Mouse (Mus musculus): Measurements from ENCODE around the gene Uba2. TPM values are rescaled to one million over a fixed set of nuclear protein-coding genes. Genes with fewer than 3 reads are reported as not detected.
A peak's percentile ranks its signal among the peaks of the same experiment; 100 is the strongest.

Uba2 gene
- polyA plus RNA-seq, 1 experiment from 2014 or later = 157 TPM

GRCm38 (mm10) chr7:34165999-34166398 is 3.4 kb downstream of the Uba2 start:
- Histone ChIP-seq H3K27ac (replicated peaks) (no peak overlapping the region), H3K4me1 (peaks cover 22% of the 10 kb centered on the region), H3K4me3 (replicated peaks) (no peak overlapping the region), H3K36me3 (peaks cover 38% of the 10 kb centered on the region), H3K9me3 (replicated peaks) (no peaks in the 10 kb centered on the region), H3K9ac (replicated peaks) (no peak overlapping the region), H3K27me3 (replicated peaks) (no peaks in the 10 kb centered on the region), H3K4me2 (no peak overlapping the region)
- ATAC-seq (ENCODE audit: low FRiP score) = no peak
- WGBS = 80% methylated on average over 3 of the region's 3 CpGs

- Histone ChIP-seq H3K9me3 (replicated peaks) (no peaks in the 10 kb centered on the region), H3K36me3 (peaks cover 49% of the 10 kb centered on the region), H3K4me1 (peaks cover 22% of the 10 kb centered on the region), H3K27me3 (replicated peaks) (no peaks in the 10 kb centered on the region), H3K9ac (replicated peaks) (no peak overlapping the region), H3K4me2 (no peak overlapping the region), H3K4me3 (replicated peaks) (no peak overlapping the region), H3K27ac (replicated peaks) (no peak overlapping the region)
- 94% methylated on average over 7 of the region's 7 CpGs for WGBS
- ATAC-seq (ENCODE audit: low FRiP score) = no peak
These were observed 4.7 kb downstream of the Uba2 start for GRCm38 (mm10) chr7:34164671-34165070.

GRCm38 (mm10) chr7:34159167-34159566 is 10.2 kb downstream of the Uba2 start:
- Histone ChIP-seq H3K9ac (replicated peaks) (no peak overlapping the region), H3K27me3 (replicated peaks) (no peaks in the 10 kb centered on the region), H3K9me3 (replicated peaks) (no peaks in the 10 kb centered on the region), H3K36me3 (peaks cover 92% of the 10 kb centered on the region), H3K4me1 (no peaks in the 10 kb centered on the region), H3K4me2 (no peak overlapping the region), H3K27ac (replicated peaks) (no peak overlapping the region), H3K4me3 (replicated peaks) (no peak overlapping the region)
- 95% methylated on average over 3 of the region's 3 CpGs for WGBS
- ATAC-seq (ENCODE audit: low FRiP score) = no peak

- 97% methylated on average over 3 of the region's 3 CpGs for WGBS
These were observed 11.4 kb downstream of the Uba2 start for GRCm38 (mm10) chr7:34157994-34158393.

GRCm38 (mm10) chr7:34147193-34147592 is 22.2 kb downstream of the Uba2 start:
- no peaks in the 10 kb centered on the region; the same call in 1 of the 2 replicates for H3K9me3 ChIP-seq (replicated peaks)
- 95% methylated on average over 4 of the region's 4 CpGs for WGBS
- ATAC-seq (ENCODE audit: low FRiP score) = no peak

More at GRCm38 (mm10) chr7:34157994-34158393, 11.4 kb downstream of the Uba2 start:
- Histone ChIP-seq H3K9me3 (replicated peaks) (no peaks in the 10 kb centered on the region), H3K4me1 (no peaks in the 10 kb centered on the region), H3K27ac (replicated peaks) (no peak overlapping the region), H3K27me3 (replicated peaks) (no peaks in the 10 kb centered on the region), H3K9ac (replicated peaks) (no peak overlapping the region), H3K4me3 (replicated peaks) (no peak overlapping the region), H3K4me2 (no peak overlapping the region), H3K36me3 (peaks cover 94% of the 10 kb centered on the region)
- ATAC-seq (ENCODE audit: low FRiP score) = no peak

GRCm38 (mm10) chr7:34141123-34141522 is 28.3 kb downstream of the Uba2 start:
- H3K4me1 ChIP-seq = no peaks in the 10 kb centered on the region
- H3K4me3 ChIP-seq (replicated peaks) = no peak overlapping the region
- WGBS = 97% methylated on average over 13 of the region's 13 CpGs
- ATAC-seq (ENCODE audit: low FRiP score) = no peak
- no peaks in the 10 kb centered on the region for H3K27me3 ChIP-seq (replicated peaks)
- H3K9ac ChIP-seq (replicated peaks) = no peak overlapping the region
- H3K9me3 ChIP-seq (replicated peaks) = no peaks in the 10 kb centered on the region
- H3K27ac ChIP-seq (replicated peaks) = no peak overlapping the region
- no peak overlapping the region for H3K4me2 ChIP-seq
- peaks cover 61% of the 10 kb centered on the region for H3K36me3 ChIP-seq

More at GRCm38 (mm10) chr7:34147193-34147592, 22.2 kb downstream of the Uba2 start:
- Histone ChIP-seq H3K4me2 (no peak overlapping the region), H3K4me3 (replicated peaks) (no peak overlapping the region), H3K36me3 (peaks cover 97% of the 10 kb centered on the region), H3K27ac (replicated peaks) (no peak overlapping the region), H3K4me1 (no peaks in the 10 kb centered on the region), H3K9ac (replicated peaks) (no peak overlapping the region), H3K27me3 (replicated peaks) (no peaks in the 10 kb centered on the region)

GRCm38 (mm10) chr7:34139493-34139892 is 29.9 kb downstream of the Uba2 start:
- H3K4me1 ChIP-seq = no peaks in the 10 kb centered on the region
- 91% methylated on average over 6 of the region's 6 CpGs for WGBS
- peaks cover 45% of the 10 kb centered on the region for H3K36me3 ChIP-seq
- H3K4me2 ChIP-seq = no peak overlapping the region
- ATAC-seq (ENCODE audit: low FRiP score) = no peak
- no peak overlapping the region for H3K27ac ChIP-seq (replicated peaks)
- no peak overlapping the region for H3K9ac ChIP-seq (replicated peaks)
- H3K9me3 ChIP-seq (replicated peaks) = no peaks in the 10 kb centered on the region
- no peak overlapping the region for H3K4me3 ChIP-seq (replicated peaks)
- H3K27me3 ChIP-seq (replicated peaks) = no peaks in the 10 kb centered on the region

GRCm38 (mm10) chr7:34134336-34134735 is 35.1 kb downstream of the Uba2 start:
- no peaks in the 10 kb centered on the region for H3K36me3 ChIP-seq
- H3K9ac ChIP-seq (replicated peaks) = no peak overlapping the region
- no peaks in the 10 kb centered on the region for H3K9me3 ChIP-seq (replicated peaks)
- no peak overlapping the region for H3K27ac ChIP-seq (replicated peaks)
- H3K4me3 ChIP-seq (replicated peaks) = no peak overlapping the region
- ATAC-seq (ENCODE audit: low FRiP score) = no peak
- 90% methylated on average over 2 of the region's 2 CpGs for WGBS
- no peaks in the 10 kb centered on the region for H3K27me3 ChIP-seq (replicated peaks)
- peaks cover 20% of the 10 kb centered on the region for H3K4me1 ChIP-seq
- H3K4me2 ChIP-seq = no peak overlapping the region

GRCm38 (mm10) chr7:34133117-34133762 is 36.2 kb downstream of the Uba2 start, which contains the start of gene Wtip:
Gene Wtip, minus strand, starts transcription at chr7:34133268.
- H3K9me3 ChIP-seq (replicated peaks) = no peaks in the 10 kb centered on the region
- H3K36me3 ChIP-seq = no peaks in the 10 kb centered on the region
- no peaks in the 10 kb centered on the region for H3K27me3 ChIP-seq (replicated peaks)
- H3K4me1 ChIP-seq = peaks cover 20% of the 10 kb centered on the region
- 2% methylated on average over 38 of the region's 65 CpGs for WGBS
- ATAC-seq (ENCODE audit: low FRiP score) = peak; percentile 77
- H3K9ac ChIP-seq (replicated peaks) = peak within 1 kb of the TSS; percentile 65
- peak within 1 kb of the TSS; percentile 77 for H3K27ac ChIP-seq (replicated peaks)
- peak within 1 kb of the TSS; percentile 78 for H3K4me3 ChIP-seq (replicated peaks)
- H3K4me2 ChIP-seq = peak within 1 kb of the TSS; percentile 73

GRCm38 (mm10) chr7:34132355-34133079 is 36.9 kb downstream of the Uba2 start:
- Histone ChIP-seq H3K9ac (replicated peaks) (peak overlapping the region; percentile 65), H3K4me1 (peaks cover 20% of the 10 kb centered on the region), H3K9me3 (replicated peaks) (no peaks in the 10 kb centered on the region), H3K36me3 (no peaks in the 10 kb centered on the region), H3K4me2 (peak overlapping the region; percentile 73), H3K27me3 (replicated peaks) (no peaks in the 10 kb centered on the region), H3K4me3 (replicated peaks) (peak overlapping the region; percentile 78), H3K27ac (replicated peaks) (peak overlapping the region; percentile 77)
- ATAC-seq (ENCODE audit: low FRiP score) = peak; percentile 76
- under 1% methylated on average over 96 of the region's 116 CpGs for WGBS

GRCm38 (mm10) chr7:34131959-34132354 is 37.4 kb downstream of the Uba2 start:
- peak overlapping the region; percentile 73 for H3K4me2 ChIP-seq
- peak overlapping the region; percentile 65 for H3K9ac ChIP-seq (replicated peaks)
- 23% methylated on average over 3 of the region's 3 CpGs for WGBS
- H3K9me3 ChIP-seq (replicated peaks) = no peaks in the 10 kb centered on the region
- peaks cover 20% of the 10 kb centered on the region for H3K4me1 ChIP-seq
- H3K27me3 ChIP-seq (replicated peaks) = no peaks in the 10 kb centered on the region
- peak overlapping the region; percentile 78 for H3K4me3 ChIP-seq (replicated peaks)
- peaks cover under 1% of the 10 kb centered on the region; the same call in 1 of the 2 replicates for H3K36me3 ChIP-seq
- ATAC-seq (ENCODE audit: low FRiP score) = 0 out of 2 replicates have a peak, but pooled peaks have one; percentile 6
- H3K27ac ChIP-seq (replicated peaks) = no peak overlapping the region

- Histone ChIP-seq H3K9ac (replicated peaks) (no peak overlapping the region), H3K4me3 (replicated peaks) (no peak overlapping the region; the same call in 1 of the 2 replicates)
These were observed 38.3 kb downstream of the Uba2 start for GRCm38 (mm10) chr7:34131118-34131517.

More at GRCm38 (mm10) chr7:34131118-34131517, 38.3 kb downstream of the Uba2 start:
- no peak for ATAC-seq (ENCODE audit: low FRiP score)
- H3K27ac ChIP-seq (replicated peaks) = no peak overlapping the region
- no peaks in the 10 kb centered on the region for H3K9me3 ChIP-seq (replicated peaks)
- H3K27me3 ChIP-seq (replicated peaks) = no peaks in the 10 kb centered on the region
- peaks cover 20% of the 10 kb centered on the region for H3K4me1 ChIP-seq
- H3K4me2 ChIP-seq = peak overlapping the region; percentile 73
- WGBS = 71% methylated on average over 3 of the region's 3 CpGs
- H3K36me3 ChIP-seq = peaks cover 7% of the 10 kb centered on the region
